Mouse (Mus musculus) gonadal fat pad, adult 2 months (tissue): ENCODE data around the gene Olfr484. TPM values are rescaled to one million over a fixed set of nuclear protein-coding genes. Genes with fewer than 3 reads are reported as not detected.
"Not testable (repeated sequence)": the region's sequence is repeated elsewhere in the genome, so short reads cannot be mapped to it uniquely, and the experiment has no call there.

ENCODE experiments used
- DNase-seq: peaks from one replicate; pipeline ENCODE4 v3.0.0-alpha.2; 2012; ENCODE audit warnings: low read depth
- polyA plus RNA-seq: library from polyadenylated mRNA; depleted of rRNA; stranded (reverse); fragments of >200 nt; gene quantifications from 2 replicates; pipeline ENCODE4 v1.2.3, GENCODE M21; 2012; rRNA removed

The Olfr484 gene
- not detected in 2 replicates for polyA plus RNA-seq

GRCm38 (mm10) chr7:108127349-108127748 lies at the start of gene Olfr484:
Gene Olfr484 (minus strand): TSS chr7:108127449.
- no peak for DNase-seq

DNA sequence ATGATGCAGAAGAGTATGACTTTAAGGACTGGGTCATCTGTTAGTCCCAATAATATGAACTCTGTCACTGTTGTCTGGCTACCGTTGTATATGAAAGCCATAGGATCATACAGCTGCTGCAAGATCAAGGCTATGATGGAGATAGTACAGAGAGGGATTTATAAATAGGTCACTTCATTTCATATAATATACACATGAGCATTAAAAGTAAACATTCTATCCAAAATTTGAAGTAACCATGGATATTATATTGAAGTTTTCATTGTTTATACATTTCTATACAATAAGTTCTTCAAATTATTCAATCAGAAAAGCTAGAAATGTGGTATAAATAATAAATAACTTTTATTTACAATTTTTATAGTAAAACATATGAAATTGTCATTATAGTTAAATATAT lies 45.4 kb upstream of the Olfr484 start, which contains the start of gene Olfr486:
Olfr486 (minus strand) TSS at position 101 of the 400 bp plus-strand sequence.
- DNase-seq: not testable (repeated sequence)

DNA sequence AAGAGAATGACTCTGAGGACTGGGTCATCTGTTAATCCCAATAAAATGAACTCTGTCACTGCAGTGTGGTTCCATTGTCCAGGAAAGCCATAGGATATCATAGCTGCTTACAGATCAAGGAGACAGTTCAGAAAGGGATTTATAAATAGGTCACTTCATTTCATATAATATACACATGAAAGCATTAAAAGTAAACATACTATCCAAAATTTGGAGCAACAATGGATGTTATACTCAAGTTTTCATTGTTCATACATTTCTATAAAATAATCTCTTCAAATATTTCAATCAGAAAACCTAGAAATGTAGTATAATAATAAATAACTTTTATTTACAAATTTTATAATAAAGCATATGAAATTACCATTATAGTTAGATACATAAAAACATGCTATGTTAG lies 32.5 kb upstream of the Olfr484 start, which contains the start of gene Olfr485:
Olfr485 (minus strand) TSS at position 101 of the 400 bp plus-strand sequence.
- no peak for DNase-seq

DNA sequence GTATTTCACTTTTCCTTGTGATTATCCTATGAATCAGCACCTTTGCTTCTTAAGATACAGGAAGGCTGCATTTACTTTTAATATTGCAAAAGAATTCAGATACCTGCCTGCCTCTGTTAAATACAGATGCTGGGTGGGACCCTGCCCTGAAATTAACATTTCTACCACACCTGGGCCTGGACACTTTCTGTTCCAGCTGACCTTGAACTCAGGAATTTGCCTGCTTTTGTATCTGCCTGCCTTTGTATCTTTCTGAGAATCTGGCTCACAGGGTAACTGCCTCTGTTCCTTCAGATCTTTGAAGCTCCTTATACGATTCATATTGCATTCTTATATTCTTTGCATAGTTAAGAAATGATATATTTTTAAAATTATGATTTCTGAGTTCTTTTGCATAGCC lies 5.8 kb downstream of the Olfr484 start:
- no peak for DNase-seq

DNA sequence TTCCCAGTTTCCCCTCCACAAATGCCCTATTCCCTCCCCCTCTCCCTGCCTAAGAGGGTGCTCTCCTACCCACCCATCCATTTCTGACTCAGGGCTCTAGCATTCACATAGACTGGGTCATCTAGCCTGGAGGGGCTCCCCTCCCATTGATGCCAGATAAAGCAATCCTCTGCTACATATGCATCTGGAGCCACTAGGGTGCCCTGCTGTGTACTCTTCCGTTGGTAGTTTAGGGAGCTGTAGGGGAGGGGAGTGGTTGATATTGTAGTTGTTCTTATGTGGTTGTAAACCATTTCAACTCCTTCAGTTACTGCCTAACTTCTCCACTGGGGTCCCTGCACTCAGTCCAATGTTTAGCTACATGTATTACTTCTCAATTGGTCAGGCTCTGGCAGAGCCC lies 6.6 kb downstream of the Olfr484 start:
- no peak for DNase-seq

DNA sequence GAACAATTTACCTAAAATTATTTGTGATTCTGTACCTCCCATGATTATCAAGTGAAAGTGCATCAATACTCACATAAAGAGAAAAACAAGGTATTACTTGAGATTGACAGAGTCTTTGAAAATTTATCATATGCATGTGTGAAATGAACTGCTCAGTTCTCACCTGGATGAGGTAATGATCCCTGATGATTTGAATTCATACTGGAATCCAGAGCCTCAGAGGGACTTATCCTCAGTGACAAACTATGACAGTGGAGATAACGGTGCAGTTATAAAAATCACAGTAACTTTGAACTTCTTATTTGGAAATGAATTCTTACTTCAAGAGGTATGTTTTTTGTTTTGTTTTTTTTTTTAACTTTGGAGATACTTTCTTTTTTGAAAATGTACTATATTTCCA lies 26.7 kb downstream of the Olfr484 start, which contains the start of gene Olfr483:
Olfr483 (plus strand) TSS at position 301 of the 400 bp plus-strand sequence.
- DNase-seq: no peak

GRCm38 (mm10) chr7:108097486-108097885 lies 29.8 kb downstream of the Olfr484 start, which contains the start of gene Olfr482:
Gene Olfr482 (minus strand): TSS chr7:108097586.
- no peak for DNase-seq

DNA sequence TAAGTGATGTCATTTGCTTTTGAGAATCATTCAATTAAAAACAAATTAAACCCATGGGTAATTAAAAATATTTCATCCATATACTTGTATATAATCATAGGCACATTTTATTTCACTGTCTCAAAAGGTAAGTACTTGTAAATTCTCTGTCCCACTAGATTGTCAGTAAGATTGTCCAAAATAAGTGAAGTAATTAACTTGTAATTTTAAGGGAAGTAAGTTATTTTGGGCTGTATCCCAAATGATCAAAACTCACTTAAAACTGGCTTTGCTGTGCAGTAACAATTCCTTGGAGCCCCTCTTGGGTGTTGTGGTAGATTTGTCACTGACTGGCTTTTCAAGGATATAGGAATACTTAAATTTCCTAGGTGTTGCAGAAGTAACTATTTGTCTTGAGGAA lies 47.7 kb downstream of the Olfr484 start, which contains the start of gene Olfr481:
Olfr481 (plus strand) TSS at position 301 of the 400 bp plus-strand sequence.
- no peak for DNase-seq

Other genes with a start within 250 kb of the Olfr484 start
- gene Olfr472, start 229.5 kb downstream of the Olfr484 start, polyA plus RNA-seq: not detected in 2 replicates
- not detected in 2 replicates for gene Olfr473, start 197.0 kb downstream of the Olfr484 start, polyA plus RNA-seq
- gene Olfr474, start 172.8 kb downstream of the Olfr484 start, polyA plus RNA-seq: not detected in 2 replicates
- not detected in 2 replicates for gene Olfr476, start 162.6 kb downstream of the Olfr484 start, polyA plus RNA-seq
- gene Olfr477, start 140.8 kb downstream of the Olfr484 start, polyA plus RNA-seq: not detected in 2 replicates
- not detected in 2 replicates for gene Olfr478, start 93.5 kb downstream of the Olfr484 start, polyA plus RNA-seq
- not detected in 2 replicates for gene Olfr479, start 76.8 kb downstream of the Olfr484 start, polyA plus RNA-seq
- not detected in 2 replicates for gene Olfr480, start 60.1 kb downstream of the Olfr484 start, polyA plus RNA-seq
- not detected in 2 replicates for gene Olfr481, start 47.6 kb downstream of the Olfr484 start, polyA plus RNA-seq
- gene Olfr482, start 29.9 kb downstream of the Olfr484 start, polyA plus RNA-seq: not detected in 2 replicates
- not detected in 2 replicates for gene Olfr483, start 26.6 kb downstream of the Olfr484 start, polyA plus RNA-seq
- gene Olfr485, start 32.4 kb upstream of the Olfr484 start, polyA plus RNA-seq: not detected in 2 replicates
- gene Olfr486, start 45.3 kb upstream of the Olfr484 start, polyA plus RNA-seq: not detected in 2 replicates
- not detected in 2 replicates for gene Olfr487, start 87.2 kb upstream of the Olfr484 start, polyA plus RNA-seq
- not detected in 2 replicates for gene Olfr488, start 130.9 kb upstream of the Olfr484 start, polyA plus RNA-seq
- gene Olfr490, start 161.5 kb upstream of the Olfr484 start, polyA plus RNA-seq: not detected in 2 replicates
- 0.14 TPM in 1 of 2 replicates, not detected in the other for gene Olfr491, start 186.0 kb upstream of the Olfr484 start, polyA plus RNA-seq
- not detected in 2 replicates for gene Olfr492, start 196.2 kb upstream of the Olfr484 start, polyA plus RNA-seq
- gene Olfr493, start 219.5 kb upstream of the Olfr484 start, polyA plus RNA-seq: not detected in 2 replicates
- gene Olfr494, start 237.9 kb upstream of the Olfr484 start, polyA plus RNA-seq: not detected in 2 replicates